Mouse (Mus musculus) lung, postnatal 36 days (tissue): ENCODE measurements around the gene Hcn3.

Experiments used
- DNase-seq: peaks from one replicate; pipeline ENCODE4 v3.0.0; 2022; ENCODE audit warnings: mixed read lengths

Hcn3 gene

DNA sequence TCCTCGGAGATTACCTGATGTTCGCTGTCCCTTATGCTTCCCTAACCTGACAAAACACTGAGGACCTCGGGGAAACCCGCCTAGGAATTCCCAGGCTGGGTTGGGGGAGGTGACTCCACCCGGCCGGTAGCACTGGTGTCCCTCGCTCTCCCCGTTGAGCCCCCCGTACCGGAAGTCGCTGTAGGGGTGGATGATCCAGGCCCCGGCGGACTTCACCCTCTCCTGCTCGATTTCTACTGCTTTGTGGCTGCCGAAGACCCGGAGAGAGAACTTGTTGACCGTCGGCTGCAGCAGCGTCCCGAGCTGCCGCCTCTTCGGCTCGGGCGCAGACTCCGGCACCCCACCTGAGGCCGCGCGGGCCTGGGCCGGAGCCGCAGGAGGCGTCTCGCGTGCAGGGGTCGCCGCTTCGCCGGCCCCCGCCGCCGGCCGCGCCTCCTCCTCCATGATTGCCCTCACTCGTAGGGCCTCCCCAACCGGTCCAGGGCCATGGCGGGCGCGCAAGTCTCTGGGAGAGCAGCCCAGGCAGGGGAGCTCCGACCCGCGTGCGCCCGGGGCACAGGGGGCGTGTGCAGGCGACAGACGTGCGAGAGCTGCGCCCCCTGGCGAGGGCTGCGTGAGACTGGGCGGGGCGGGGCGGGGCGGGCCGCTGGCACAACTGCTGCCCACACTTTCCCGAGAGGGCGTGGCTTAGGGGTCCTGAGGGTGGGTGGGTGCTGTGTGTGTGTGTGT, at the start of gene Hcn3:
TSS of gene Hcn3 (minus strand) at position 581 of the 729 bp plus-strand sequence.
- DNase-seq = peak; percentile 52

DNA sequence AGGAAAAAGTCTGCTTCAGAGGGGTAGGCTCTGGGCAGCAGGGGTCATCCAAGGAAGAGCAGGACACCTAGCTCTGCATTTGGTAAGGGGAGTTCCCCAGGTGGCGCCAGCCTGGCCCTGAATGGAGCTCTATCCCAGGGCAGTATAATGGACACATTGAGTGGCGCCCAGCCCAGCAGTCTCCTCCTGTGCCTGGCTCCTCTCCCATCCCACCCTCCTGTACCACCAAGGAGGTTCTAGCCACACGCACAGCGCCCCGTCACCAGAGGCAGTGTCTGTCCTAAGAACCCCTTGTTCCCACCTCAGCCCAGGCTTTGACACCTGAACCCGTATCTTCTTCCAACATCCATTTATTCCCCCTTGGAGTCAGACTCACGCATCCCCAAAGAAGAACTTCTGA, 49.7 kb upstream of the Hcn3 start:
- DNase-seq = no peak

DNA sequence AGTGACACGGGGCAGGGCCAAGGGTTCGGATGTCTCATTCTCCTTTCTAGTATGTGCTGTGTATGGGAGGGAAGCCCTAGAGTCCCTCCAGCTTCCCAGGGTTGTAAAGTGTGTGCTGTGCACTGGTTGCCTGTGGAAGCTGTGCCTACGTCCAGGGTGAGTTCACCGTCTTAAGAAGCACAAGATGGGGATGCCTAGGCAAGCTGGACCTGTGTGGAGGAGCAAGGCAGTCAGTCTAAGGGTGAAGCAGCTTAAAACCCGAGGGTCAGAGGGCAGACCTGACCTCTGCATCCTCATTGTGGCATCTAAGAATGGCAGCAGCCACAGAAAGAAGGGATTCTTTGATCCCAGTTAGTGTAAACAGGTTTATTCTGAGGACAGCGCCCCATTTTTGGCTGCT, 48.7 kb upstream of the Hcn3 start:
- no peak for DNase-seq

DNA sequence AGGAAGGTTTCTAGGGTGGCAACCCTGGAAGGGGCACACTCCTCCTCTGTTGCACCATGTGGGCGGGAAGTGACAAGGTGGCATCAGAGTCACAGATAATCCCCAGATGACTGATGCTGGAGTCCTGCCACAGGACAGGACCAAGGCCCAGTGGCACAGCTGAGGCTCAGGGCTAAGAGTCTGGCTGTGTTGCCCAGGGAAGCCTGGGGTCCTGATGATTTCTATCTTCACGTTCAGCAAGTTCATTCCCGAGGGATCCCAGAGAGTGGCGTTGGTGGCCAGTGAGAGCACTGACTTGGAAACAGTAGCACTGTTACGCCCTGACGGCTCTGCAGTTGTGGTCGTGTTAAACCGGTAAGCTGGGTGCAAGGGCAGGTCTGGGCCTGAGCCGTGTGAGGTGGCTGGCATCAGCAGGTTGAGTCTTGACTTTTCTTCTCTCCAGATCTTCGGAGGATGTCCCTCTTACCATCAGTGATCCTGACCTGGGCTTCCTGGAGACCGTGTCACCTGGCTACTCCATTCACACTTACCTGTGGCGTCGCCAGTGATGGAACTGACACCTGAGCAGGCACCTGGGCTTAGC, 48.2 kb upstream of the Hcn3 start:
- DNase-seq = no peak

- DNase-seq = no peak
Measured at GRCm38 (mm10) chr3:89206695-89207094, 46.7 kb upstream of the Hcn3 start.

- no peak for DNase-seq
Measured at GRCm38 (mm10) chr3:89206079-89206478, 46.1 kb upstream of the Hcn3 start.

DNA sequence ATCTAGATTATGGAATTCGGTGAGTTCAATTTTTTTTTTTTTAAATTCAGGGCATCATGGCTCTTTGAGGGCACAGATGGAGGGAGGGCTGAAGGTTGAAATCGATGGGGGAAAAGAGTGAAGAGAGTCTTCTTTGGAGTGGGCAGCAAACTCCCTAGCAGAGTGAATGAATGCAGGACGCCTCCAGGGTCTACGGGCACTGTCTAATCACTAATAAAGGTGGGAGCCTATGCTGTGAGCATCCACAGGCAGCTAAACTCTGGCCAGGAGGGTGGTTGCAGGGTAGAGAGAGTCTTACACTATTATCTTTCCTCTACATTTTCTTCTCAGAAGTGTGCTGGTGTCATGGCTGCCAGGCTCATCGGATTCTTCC, 43.1 kb upstream of the Hcn3 start:
- no peak for DNase-seq

GRCm38 (mm10) chr3:89202253-89203141, 42.5 kb upstream of the Hcn3 start, which contains the start of gene Gba:
Gene Gba, plus strand, starts transcription at chr3:89202928.
- DNase-seq = peak; percentile 93

DNA sequence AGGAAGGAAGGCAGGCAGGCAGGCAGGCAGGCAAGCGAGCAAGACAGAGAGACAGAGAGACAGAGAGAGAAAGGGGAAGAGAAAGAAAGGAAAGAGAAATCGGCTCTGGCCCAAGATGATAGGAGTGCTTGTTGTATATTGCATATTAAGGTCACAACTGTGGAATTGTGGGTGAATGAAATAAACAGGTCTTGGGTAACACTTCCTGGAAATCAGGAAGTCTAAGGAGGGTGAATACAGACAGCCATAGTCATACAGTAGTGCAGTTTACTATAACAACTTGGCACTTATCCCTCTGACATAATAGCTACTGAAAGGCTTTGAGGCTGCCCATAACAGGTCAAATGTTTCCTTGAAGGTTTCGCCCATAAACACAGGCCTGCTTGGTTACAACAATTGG, 39.8 kb upstream of the Hcn3 start:
- DNase-seq = no peak

GRCm38 (mm10) chr3:89195979-89196877, 36.2 kb upstream of the Hcn3 start:
- peak; percentile 94 for DNase-seq

GRCm38 (mm10) chr3:89193853-89194252, 33.9 kb upstream of the Hcn3 start:
- peak; percentile 58 for DNase-seq

GRCm38 (mm10) chr3:89193351-89193750, 33.4 kb upstream of the Hcn3 start:
- DNase-seq = no peak

DNA sequence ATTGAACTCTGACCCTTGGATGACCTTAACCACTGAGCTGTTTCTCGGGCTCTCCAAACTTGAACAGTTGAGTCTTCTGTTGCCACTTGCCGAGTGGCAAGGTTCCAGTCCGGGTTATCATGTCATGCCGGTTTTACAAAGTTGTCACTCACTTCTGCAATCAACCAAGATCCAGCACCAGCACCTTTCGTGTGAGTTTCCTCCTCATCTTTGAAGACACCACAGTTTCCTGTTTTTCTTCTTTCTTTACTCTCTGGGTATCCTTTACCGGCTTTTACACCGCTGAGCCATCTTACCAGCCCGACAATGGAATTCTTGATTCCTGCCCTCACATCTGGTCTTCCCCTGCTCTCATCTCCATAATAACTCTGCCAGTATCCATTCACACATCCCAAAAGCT, 30.4 kb upstream of the Hcn3 start:
- DNase-seq = no peak

DNA sequence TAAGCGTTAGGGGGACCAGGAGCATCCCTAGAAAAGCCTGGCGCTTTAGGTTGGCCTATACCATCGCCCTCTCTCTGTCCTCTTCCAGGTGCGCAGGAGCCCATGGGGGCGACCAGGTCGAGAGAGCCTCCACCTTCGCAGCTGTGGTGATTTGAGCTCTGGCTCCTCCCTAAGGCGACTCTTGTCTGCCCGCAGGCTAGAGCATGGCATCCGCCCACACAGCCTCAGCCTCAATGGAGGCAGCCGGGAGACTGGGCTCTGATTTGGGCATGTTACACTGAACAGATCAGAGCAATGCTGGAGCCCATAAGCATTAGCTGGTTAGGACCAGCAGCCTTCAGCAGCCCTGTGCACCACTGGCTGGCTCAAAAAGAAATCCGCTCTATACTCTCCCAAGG, 28.5 kb upstream of the Hcn3 start:
- no peak for DNase-seq

- DNase-seq = no peak
Measured at GRCm38 (mm10) chr3:89187690-89188477, 27.9 kb upstream of the Hcn3 start.

GRCm38 (mm10) chr3:89187197-89187596, 27.2 kb upstream of the Hcn3 start:
- no peak for DNase-seq

GRCm38 (mm10) chr3:89183959-89184315, 23.9 kb upstream of the Hcn3 start:
- DNase-seq = no peak

GRCm38 (mm10) chr3:89183058-89183958, 23.3 kb upstream of the Hcn3 start, which contains the start of gene Fam189b:
Gene Fam189b, plus strand, starts transcription at chr3:89183143.
- peak; percentile 87 for DNase-seq

GRCm38 (mm10) chr3:89182531-89183057, 22.6 kb upstream of the Hcn3 start:
- DNase-seq = no peak

DNA sequence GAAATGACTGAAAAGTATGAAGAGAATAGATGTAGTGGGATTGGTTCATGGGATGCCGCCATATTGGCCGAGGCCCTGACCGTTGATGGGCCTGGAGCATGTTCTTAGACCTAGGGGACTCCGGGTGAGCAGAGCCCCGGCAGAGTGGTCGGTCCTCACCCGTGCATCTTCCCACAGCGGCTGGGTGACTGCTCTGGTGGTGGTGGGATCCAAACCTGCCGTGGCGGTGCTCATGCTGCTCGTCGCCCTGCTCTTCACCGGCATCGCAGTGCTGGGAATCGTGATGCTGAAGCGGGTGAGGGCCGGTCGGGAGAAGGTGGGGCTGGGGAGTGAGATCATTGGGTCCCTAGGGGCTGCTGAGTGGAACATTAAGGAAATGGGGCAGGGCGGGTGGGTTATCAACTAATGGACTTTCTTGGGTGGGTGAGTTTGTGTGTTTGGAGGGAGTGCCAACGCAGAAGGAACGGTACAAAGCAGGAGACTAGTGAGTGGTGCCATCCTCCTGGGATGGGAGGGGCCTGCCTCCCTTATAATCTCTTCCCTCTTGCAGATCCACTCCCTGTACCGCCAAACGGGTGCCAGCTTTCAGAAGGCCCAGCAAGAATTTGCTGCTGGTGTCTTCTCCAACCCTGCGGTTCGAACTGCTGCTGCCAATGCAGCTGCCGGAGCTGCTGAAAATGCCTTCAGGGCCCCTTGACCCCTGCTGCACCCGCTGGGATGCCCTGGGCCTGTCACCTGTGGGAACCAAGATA, 21.9 kb upstream of the Hcn3 start:
- DNase-seq = no peak
